Mouse (Mus musculus): ENCODE results near the gene Zbtb5. TPM values are rescaled to one million over a fixed set of nuclear protein-coding genes. Genes with fewer than 3 reads are reported as not detected.
"Not testable (repeated sequence)": the region's sequence is repeated elsewhere in the genome, so short reads cannot be mapped to it uniquely, and the experiment has no call there.

Gene Zbtb5
- polyA plus RNA-seq, 1 experiment from 2014 or later = 55.5 TPM

- Histone ChIP-seq H3K27ac (replicated peaks; ENCODE audit: low read depth, low read length) (no peak overlapping the region), H3K9ac (replicated peaks; ENCODE audit: low read length) (no peak overlapping the region), H3K4me2 (ENCODE audit: low read length) (no peak overlapping the region), H3K9me3 (ENCODE audit: control insufficient read depth, low read length) (no peaks in the 10 kb centered on the region), H3K4me1 (ENCODE audit: control insufficient read depth, insufficient read depth, low read length) (no peaks in the 10 kb centered on the region), H3K36me3 (ENCODE audit: control insufficient read depth, insufficient read depth, low read length) (peaks cover 34% of the 10 kb centered on the region), H3K4me3 (replicated peaks; ENCODE audit: low read depth, low read length) (no peak overlapping the region), H3K27me3 (ENCODE audit: control insufficient read depth, insufficient read depth, low read length) (no peaks in the 10 kb centered on the region)
- DNase-seq (no peak), ATAC-seq (ENCODE audit: low FRiP score, low TSS enrichment) (no peak)
- 77% methylated on average over 18 of the region's 18 CpGs for WGBS
These were observed 17.4 kb downstream of the Zbtb5 start for GRCm38 (mm10) chr4:44994776-44995175.

GRCm38 (mm10) chr4:44993847-44994246 lies 18.4 kb downstream of the Zbtb5 start:
- no peaks in the 10 kb centered on the region for H3K4me1 ChIP-seq (ENCODE audit: control insufficient read depth, insufficient read depth, low read length)
- no peaks in the 10 kb centered on the region for H3K9me3 ChIP-seq (ENCODE audit: control insufficient read depth, low read length)
- ATAC-seq (ENCODE audit: low FRiP score, low TSS enrichment) (no peak), DNase-seq (no peak)
- no peaks in the 10 kb centered on the region for H3K27me3 ChIP-seq (ENCODE audit: control insufficient read depth, insufficient read depth, low read length)
- peaks cover 41% of the 10 kb centered on the region for H3K36me3 ChIP-seq (ENCODE audit: control insufficient read depth, insufficient read depth, low read length)
- no peak overlapping the region for H3K4me3 ChIP-seq (replicated peaks; ENCODE audit: low read depth, low read length)
- no peak overlapping the region for H3K27ac ChIP-seq (replicated peaks; ENCODE audit: low read depth, low read length)
- no peak overlapping the region for H3K9ac ChIP-seq (replicated peaks; ENCODE audit: low read length)
- no peak overlapping the region for H3K4me2 ChIP-seq (ENCODE audit: low read length)
- 92% methylated on average over 9 of the region's 9 CpGs for WGBS

GRCm38 (mm10) chr4:44993179-44993578 lies 19.0 kb downstream of the Zbtb5 start:
- H3K9ac ChIP-seq (replicated peaks; ENCODE audit: low read length); H3K4me3 ChIP-seq (replicated peaks; ENCODE audit: low read depth, low read length); H3K4me1 ChIP-seq (ENCODE audit: control insufficient read depth, insufficient read depth, low read length); ATAC-seq (ENCODE audit: low FRiP score, low TSS enrichment); DNase-seq; H3K27ac ChIP-seq (replicated peaks; ENCODE audit: low read depth, low read length); H3K9me3 ChIP-seq (ENCODE audit: control insufficient read depth, low read length); H3K27me3 ChIP-seq (ENCODE audit: control insufficient read depth, insufficient read depth, low read length); H3K4me2 ChIP-seq (ENCODE audit: low read length): not testable (repeated sequence)
- 95% methylated on average over 14 of the region's 14 CpGs for WGBS
- H3K36me3 ChIP-seq (ENCODE audit: control insufficient read depth, insufficient read depth, low read length) = peaks cover 47% of the 10 kb centered on the region

- not testable (repeated sequence) for H3K9me3 ChIP-seq (ENCODE audit: control insufficient read depth, low read length); H3K27ac ChIP-seq (replicated peaks; ENCODE audit: low read depth, low read length); H3K27me3 ChIP-seq (ENCODE audit: control insufficient read depth, insufficient read depth, low read length); H3K4me3 ChIP-seq (replicated peaks; ENCODE audit: low read depth, low read length); DNase-seq; H3K4me2 ChIP-seq (ENCODE audit: low read length); H3K4me1 ChIP-seq (ENCODE audit: control insufficient read depth, insufficient read depth, low read length); ATAC-seq (ENCODE audit: low FRiP score, low TSS enrichment); H3K9ac ChIP-seq (replicated peaks; ENCODE audit: low read length)
- H3K36me3 ChIP-seq (ENCODE audit: control insufficient read depth, insufficient read depth, low read length) = peaks cover 48% of the 10 kb centered on the region
- 93% methylated on average over 11 of the region's 11 CpGs for WGBS
These were observed 19.9 kb downstream of the Zbtb5 start for GRCm38 (mm10) chr4:44992330-44992729.

- no peaks in the 10 kb centered on the region for H3K4me1 ChIP-seq (ENCODE audit: control insufficient read depth, insufficient read depth, low read length)
- WGBS = 94% methylated on average over 5 of the region's 5 CpGs
- no peaks in the 10 kb centered on the region for H3K27me3 ChIP-seq (ENCODE audit: control insufficient read depth, insufficient read depth, low read length)
- no peak for ATAC-seq (ENCODE audit: low FRiP score, low TSS enrichment)
- H3K4me3 ChIP-seq (replicated peaks; ENCODE audit: low read depth, low read length) = no peak overlapping the region
- no peak overlapping the region for H3K9ac ChIP-seq (replicated peaks; ENCODE audit: low read length)
- no peaks in the 10 kb centered on the region for H3K9me3 ChIP-seq (ENCODE audit: control insufficient read depth, low read length)
- H3K36me3 ChIP-seq (ENCODE audit: control insufficient read depth, insufficient read depth, low read length) = peaks cover 48% of the 10 kb centered on the region
- no peak overlapping the region for H3K27ac ChIP-seq (replicated peaks; ENCODE audit: low read depth, low read length)
- DNase-seq = no peak
- H3K4me2 ChIP-seq (ENCODE audit: low read length) = no peak overlapping the region
These were observed 21.7 kb downstream of the Zbtb5 start for GRCm38 (mm10) chr4:44990560-44990959.

- 91% methylated on average over 10 of the region's 10 CpGs for WGBS
- Histone ChIP-seq H3K27me3 (ENCODE audit: control insufficient read depth, insufficient read depth, low read length) (no peaks in the 10 kb centered on the region), H3K4me3 (replicated peaks; ENCODE audit: low read depth, low read length) (no peak overlapping the region), H3K4me2 (ENCODE audit: low read length) (no peak overlapping the region), H3K4me1 (ENCODE audit: control insufficient read depth, insufficient read depth, low read length) (peaks cover 7% of the 10 kb centered on the region; the same call in 1 of the 2 replicates), H3K9me3 (ENCODE audit: control insufficient read depth, low read length) (no peaks in the 10 kb centered on the region), H3K9ac (replicated peaks; ENCODE audit: low read length) (no peak overlapping the region), H3K36me3 (ENCODE audit: control insufficient read depth, insufficient read depth, low read length) (peaks cover 1% of the 10 kb centered on the region), H3K27ac (replicated peaks; ENCODE audit: low read depth, low read length) (no peak overlapping the region)
- ATAC-seq (ENCODE audit: low FRiP score, low TSS enrichment) (no peak), DNase-seq (no peak)
These were observed 29.0 kb downstream of the Zbtb5 start for GRCm38 (mm10) chr4:44983131-44983740.

GRCm38 (mm10) chr4:44982440-44983130 lies 29.6 kb downstream of the Zbtb5 start:
- Histone ChIP-seq H3K4me3 (replicated peaks; ENCODE audit: low read depth, low read length) (no peak overlapping the region), H3K4me2 (ENCODE audit: low read length) (no peak overlapping the region), H3K4me1 (ENCODE audit: control insufficient read depth, insufficient read depth, low read length) (peaks cover 7% of the 10 kb centered on the region; the same call in 1 of the 2 replicates), H3K27me3 (ENCODE audit: control insufficient read depth, insufficient read depth, low read length) (no peaks in the 10 kb centered on the region), H3K9ac (replicated peaks; ENCODE audit: low read length) (no peak overlapping the region), H3K36me3 (ENCODE audit: control insufficient read depth, insufficient read depth, low read length) (no peaks in the 10 kb centered on the region; the same call in 1 of the 2 replicates), H3K27ac (replicated peaks; ENCODE audit: low read depth, low read length) (no peak overlapping the region), H3K9me3 (ENCODE audit: control insufficient read depth, low read length) (no peaks in the 10 kb centered on the region)
- DNase-seq (no peak), ATAC-seq (ENCODE audit: low FRiP score, low TSS enrichment) (no peak)
- WGBS = 77% methylated on average over 11 of the region's 11 CpGs

GRCm38 (mm10) chr4:44981974-44982287 lies 30.3 kb downstream of the Zbtb5 start:
- ATAC-seq (ENCODE audit: low FRiP score, low TSS enrichment) = no peak
- H3K27ac ChIP-seq (replicated peaks; ENCODE audit: low read depth, low read length) = peak overlapping the region; percentile 63; the same call in 1 of the 2 replicates
- 23% methylated on average over 5 of the region's 5 CpGs for WGBS
- peak overlapping the region; percentile 65; the same call in 1 of the 2 replicates for H3K9ac ChIP-seq (replicated peaks; ENCODE audit: low read length)
- H3K9me3 ChIP-seq (ENCODE audit: control insufficient read depth, low read length) = no peaks in the 10 kb centered on the region
- no peak for DNase-seq
- peaks cover 7% of the 10 kb centered on the region; the same call in 1 of the 2 replicates for H3K4me1 ChIP-seq (ENCODE audit: control insufficient read depth, insufficient read depth, low read length)
- peak overlapping the region; percentile 90 for H3K4me2 ChIP-seq (ENCODE audit: low read length)
- H3K36me3 ChIP-seq (ENCODE audit: control insufficient read depth, insufficient read depth, low read length) = no peaks in the 10 kb centered on the region
- H3K27me3 ChIP-seq (ENCODE audit: control insufficient read depth, insufficient read depth, low read length) = no peaks in the 10 kb centered on the region
- peak overlapping the region; percentile 54 for H3K4me3 ChIP-seq (replicated peaks; ENCODE audit: low read depth, low read length)
